Mouse (Mus musculus) heart, adult 2 months (tissue): ENCODE results near the gene Foxp1. TPM values are rescaled to one million over a fixed set of nuclear protein-coding genes. Genes with fewer than 3 reads are reported as not detected.

ENCODE experiments used
- DNase-seq, 2 experiments: peaks; one replicate each; pipeline ENCODE4 v3.0.0; 2021
- H3K27ac ChIP-seq: fragments of 200-600 bp; 2 replicates; pipeline ENCODE4 v1.8.1; 2022
- H3K27me3 ChIP-seq: fragments of 200-500 bp; 2 replicates; pipeline ENCODE4 v1.6.1; 2012; ENCODE audit warnings: mild to moderate bottlenecking, low read length, inconsistent platforms, mixed read lengths; ENCODE audit not compliant: control insufficient read depth, insufficient read depth
- H3K36me3 ChIP-seq: fragments of 200-500 bp; 2 replicates; pipeline ENCODE4 v1.6.1; 2012; ENCODE audit warnings: low read length, inconsistent platforms; ENCODE audit not compliant: control insufficient read depth, insufficient read depth
- H3K4me1 ChIP-seq: fragments of 200-500 bp; 2 replicates; pipeline ENCODE4 v1.6.1; 2011; ENCODE audit warnings: low read length; ENCODE audit not compliant: control insufficient read depth, insufficient read depth
- H3K4me3 ChIP-seq: fragments of 200-600 bp; 2 replicates; pipeline ENCODE4 v1.8.1; 2022
- H3K79me2 ChIP-seq: fragments of 200-500 bp; replicated peaks from 2 replicates; pipeline ENCODE4 v1.6.1; 2012; ENCODE audit warnings: mild to moderate bottlenecking, inconsistent platforms, low read length, moderate library complexity, mixed read lengths; ENCODE audit not compliant: control insufficient read depth, insufficient read depth
- H3K9ac ChIP-seq: fragments of 200-500 bp; 2 replicates; pipeline ENCODE4 v1.6.1; 2012; ENCODE audit warnings: low read depth, mild to moderate bottlenecking, control low read depth, inconsistent platforms, low read length, mixed read lengths
- CTCF ChIP-seq: fragments of 200-600 bp; IDR thresholded peaks from 2 replicates; pipeline ENCODE4 v1.8.1; 2022; ENCODE audit warnings: antibody characterized with exemption, mild to moderate bottlenecking, moderate library complexity
- EP300 ChIP-seq: fragments of 200-500 bp; IDR thresholded peaks from 2 replicates; pipeline ENCODE4 v1.6.1; 2011; ENCODE audit warnings: low read depth, low read length, control low read depth; ENCODE audit not compliant: insufficient read depth
- POLR2A ChIP-seq: fragments of 200-500 bp; IDR thresholded peaks from 2 replicates; pipeline ENCODE4 v1.6.1; 2011; ENCODE audit warnings: mild to moderate bottlenecking, low read depth, low read length, control low read depth; ENCODE audit not compliant: insufficient read depth
- WGBS: fragments of 180-500 bp; shearing (Covaris S2); methylation state at CpG from one replicate; pipeline ENCODE4 v1.1.7; 2018; 5-methylcytosine and 5-hydroxymethylcytosine counted together
- intact Hi-C: fragments of 180-260 bp; cut with DNase I; formaldehyde crosslinking; loops from one replicate; pipeline ENCODE4 v1.15.1; 2025
- polyA plus RNA-seq: library from polyadenylated mRNA; depleted of rRNA; stranded (reverse); fragments of >200 nt; gene quantifications from 2 replicates; pipeline ENCODE4 v1.2.3, GENCODE M21; 2012
- total RNA-seq, 2 experiments: library from RNA; stranded (reverse); gene quantifications; 2 replicates each; pipeline ENCODE4 v1.2.3; 2021

Gene Foxp1
- total and polyA plus RNA-seq, 3 experiments = 22.9 to 31.6 (median 26.4) TPM

DNA sequence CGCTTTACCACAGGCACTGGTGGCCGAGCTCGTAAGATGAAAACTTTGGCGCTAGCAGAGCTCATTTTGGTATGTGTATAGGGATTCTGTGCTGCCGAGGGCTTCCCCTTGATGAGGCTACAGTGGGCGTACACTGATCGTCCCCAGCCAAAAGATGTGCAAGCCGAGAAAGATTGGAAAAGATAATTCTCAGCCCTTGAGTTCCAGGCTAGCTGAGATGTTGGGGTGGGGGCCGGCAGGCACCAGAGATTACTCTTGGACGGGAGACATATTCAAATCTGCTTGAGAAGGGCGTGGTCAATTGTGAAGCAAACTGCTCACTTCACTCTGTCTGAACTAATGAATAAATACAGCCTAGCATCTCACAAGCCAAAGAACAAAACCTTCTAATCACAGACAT lies 319.3 kb downstream of the Foxp1 start:
- Histone ChIP-seq H3K27ac (no peak overlapping the region), H3K9ac (no peak overlapping the region), H3K4me3 (no peak overlapping the region), H3K36me3 (no peaks in the 10 kb centered on the region; the same call in 1 of the 2 replicates), H3K27me3 (no peaks in the 10 kb centered on the region), H3K79me2 (no peaks in the 10 kb centered on the region), H3K4me1 (peaks cover 8% of the 10 kb centered on the region)
- intact Hi-C loops = no loop called here
- WGBS = 60% methylated on average over 11 of the region's 11 CpGs
- TF ChIP-seq POLR2A (no peak), EP300 (no peak), CTCF (no peak)
- DNase-seq = no peak

- intact Hi-C loops = no loop called here
- H3K79me2 ChIP-seq = no peaks in the 10 kb centered on the region
- H3K9ac ChIP-seq = no peak overlapping the region
- TF ChIP-seq CTCF (no peak), POLR2A (no peak), EP300 (no peak)
- H3K4me3 ChIP-seq = no peak overlapping the region
- H3K27me3 ChIP-seq = no peaks in the 10 kb centered on the region
- no peak overlapping the region for H3K27ac ChIP-seq
- 91% methylated on average over 4 of the region's 4 CpGs for WGBS
- peaks cover 8% of the 10 kb centered on the region for H3K4me1 ChIP-seq
- H3K36me3 ChIP-seq = no peaks in the 10 kb centered on the region; the same call in 1 of the 2 replicates
- no peak for DNase-seq
Measured at GRCm38 (mm10) chr6:99202781-99203180, 319.7 kb downstream of the Foxp1 start.

DNA sequence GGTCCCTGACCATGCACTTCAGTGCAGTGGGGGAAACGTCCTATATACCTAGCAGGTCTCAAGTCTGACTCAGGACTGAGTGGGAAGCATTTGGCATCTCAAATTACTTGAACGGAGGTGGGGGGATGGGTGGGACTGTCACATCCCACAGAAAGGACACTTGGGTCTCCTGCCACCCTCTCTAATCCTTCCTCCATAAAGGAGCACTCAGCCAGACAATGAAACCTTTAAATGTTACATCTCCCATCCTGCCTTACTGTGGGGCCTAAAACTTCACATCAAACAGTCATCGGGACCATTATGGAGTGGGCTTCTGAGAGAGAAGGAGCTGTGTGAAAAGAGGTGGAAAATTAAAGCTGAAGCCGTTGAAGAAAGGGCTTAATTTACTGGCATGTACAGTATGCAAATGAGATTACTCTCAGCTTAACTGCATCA lies 321.2 kb downstream of the Foxp1 start:
- TF ChIP-seq POLR2A (no peak), EP300 (no peak)
- H3K4me1 ChIP-seq = peaks cover 6% of the 10 kb centered on the region
- H3K27ac ChIP-seq = 0 out of 2 replicates have a peak overlapping the region, but pooled peaks have one; percentile 27
- no peaks in the 10 kb centered on the region for H3K79me2 ChIP-seq
- WGBS = 32% methylated on average over 4 of the region's 4 CpGs
- no peaks in the 10 kb centered on the region for H3K27me3 ChIP-seq
- H3K4me3 ChIP-seq = no peak overlapping the region
- no peaks in the 10 kb centered on the region; the same call in 1 of the 2 replicates for H3K36me3 ChIP-seq
- intact Hi-C loops = no loop called here
- no peak for DNase-seq
- H3K9ac ChIP-seq = no peak overlapping the region

GRCm38 (mm10) chr6:99200656-99201055 lies 321.9 kb downstream of the Foxp1 start:
- no peaks in the 10 kb centered on the region for H3K79me2 ChIP-seq
- H3K4me3 ChIP-seq = no peak overlapping the region
- peak in 1 of 2 experiments; percentile 34 for DNase-seq
- 0 out of 2 replicates have a peak, but pooled peaks have one; percentile 37 for TF ChIP-seq EP300
- TF ChIP-seq CTCF = 0 out of 2 replicates have a peak, but pooled peaks have one; percentile 12
- TF ChIP-seq POLR2A = 0 out of 2 replicates have a peak, but pooled peaks have one; percentile 11
- no peak overlapping the region for H3K9ac ChIP-seq
- WGBS = 29% methylated on average over 11 of the region's 11 CpGs
- no peak overlapping the region for H3K27ac ChIP-seq
- no peaks in the 10 kb centered on the region; the same call in 1 of the 2 replicates for H3K36me3 ChIP-seq
- peaks cover 4% of the 10 kb centered on the region for H3K4me1 ChIP-seq
- intact Hi-C loops = no loop called here
- H3K27me3 ChIP-seq = no peaks in the 10 kb centered on the region

GRCm38 (mm10) chr6:99199277-99199676 lies 323.2 kb downstream of the Foxp1 start:
- intact Hi-C loops = no loop called here
- no peak for DNase-seq
- H3K4me1 ChIP-seq = peaks cover 4% of the 10 kb centered on the region
- 73% methylated on average over 4 of the region's 4 CpGs for WGBS
- H3K4me3 ChIP-seq = no peak overlapping the region
- H3K36me3 ChIP-seq = no peaks in the 10 kb centered on the region
- H3K9ac ChIP-seq = no peak overlapping the region
- no peaks in the 10 kb centered on the region for H3K79me2 ChIP-seq
- no peak overlapping the region for H3K27ac ChIP-seq
- no peaks in the 10 kb centered on the region for H3K27me3 ChIP-seq
- TF ChIP-seq POLR2A (no peak), EP300 (no peak), CTCF (no peak)

GRCm38 (mm10) chr6:99193697-99194096 lies 328.8 kb downstream of the Foxp1 start:
- H3K27ac ChIP-seq = no peak overlapping the region
- H3K27me3 ChIP-seq = no peaks in the 10 kb centered on the region
- peak in 1 of 2 experiments; percentile 32 for DNase-seq
- H3K4me1 ChIP-seq = peaks cover 2% of the 10 kb centered on the region
- no peak overlapping the region for H3K9ac ChIP-seq
- H3K36me3 ChIP-seq = no peaks in the 10 kb centered on the region
- WGBS = 29% methylated on average over 8 of the region's 8 CpGs
- TF ChIP-seq CTCF (no peak), EP300 (no peak), POLR2A (no peak)
- intact Hi-C loops = no loop called here
- no peak overlapping the region for H3K4me3 ChIP-seq
- H3K79me2 ChIP-seq = no peaks in the 10 kb centered on the region
